Mouse (Mus musculus): ENCODE results near the gene Foxo1.

Gene Foxo1

DNA sequence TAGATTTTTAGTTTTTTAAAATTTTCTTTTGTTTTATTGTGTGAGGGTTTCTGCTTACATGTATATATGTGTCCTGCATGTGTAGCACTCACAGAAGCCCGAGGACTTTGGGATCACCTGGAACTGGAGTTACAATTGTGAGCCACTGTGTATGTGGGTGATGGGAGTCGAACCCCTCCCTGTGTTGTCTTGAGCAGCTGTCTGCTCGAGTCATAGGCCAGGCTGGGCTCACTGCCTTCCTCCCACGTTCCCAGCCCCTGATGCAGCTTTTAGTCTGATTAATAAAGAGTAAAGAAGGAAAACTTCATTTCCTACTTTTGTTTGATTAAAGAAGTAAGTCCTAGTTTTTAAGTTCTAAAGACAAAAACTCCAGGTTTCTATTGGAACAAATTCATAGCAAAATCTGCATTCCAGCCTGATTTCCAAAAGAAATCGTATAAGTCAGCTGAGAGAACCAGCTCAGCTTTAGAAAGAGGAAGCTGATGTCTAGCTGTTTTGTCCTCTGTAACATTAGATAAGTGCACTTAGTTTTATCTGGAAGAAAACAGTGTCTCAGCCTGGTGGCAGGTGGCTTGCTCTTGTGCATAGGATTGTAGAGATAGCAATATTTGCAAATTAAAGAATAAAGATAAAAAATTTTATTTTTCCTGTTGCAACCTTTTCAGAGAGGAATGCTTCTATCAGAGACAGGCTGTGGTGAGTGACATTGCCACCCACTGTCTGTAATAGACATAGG lies 40.6 kb downstream of the Foxo1 start:
- DNase-seq (ENCODE audit: low spot score in 2 of 2), result no peak

DNA sequence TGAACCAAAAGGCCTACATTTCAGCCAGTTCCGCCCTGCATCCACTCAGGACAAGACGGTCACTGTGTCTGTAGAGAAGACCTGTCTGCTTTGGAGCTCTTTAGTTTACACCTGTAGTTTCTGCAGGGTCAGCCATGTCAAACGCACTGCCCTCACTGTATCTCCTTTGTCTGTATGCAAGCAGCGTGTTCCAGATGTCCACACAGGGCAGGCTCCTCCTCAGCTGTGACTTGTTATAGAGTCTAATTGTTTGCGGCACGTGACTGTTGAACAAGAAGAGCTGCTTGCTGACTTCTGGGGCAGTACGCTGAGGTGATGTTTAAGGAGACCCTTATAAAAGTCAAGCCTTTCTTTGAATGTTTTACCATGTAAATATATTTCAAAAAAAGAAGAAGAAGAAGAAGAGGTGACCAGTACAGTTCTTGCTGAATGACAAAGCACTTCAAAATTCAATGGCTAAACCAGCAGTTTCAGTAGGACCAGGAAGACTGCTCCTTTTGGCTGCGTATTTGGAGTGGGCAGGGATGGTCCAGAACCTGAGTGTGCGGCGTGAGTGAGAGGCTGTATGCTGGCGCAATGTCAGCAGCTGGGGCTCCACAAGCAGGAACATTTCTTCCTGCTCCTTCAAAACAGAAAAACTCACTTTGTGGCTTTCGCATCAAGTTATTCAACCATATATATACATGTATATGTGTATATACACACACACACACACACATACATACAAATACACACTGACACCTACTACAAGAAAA lies 52.6 kb downstream of the Foxo1 start:
- DNase-seq (ENCODE audit: low spot score in 2 of 2), result no peak

DNA sequence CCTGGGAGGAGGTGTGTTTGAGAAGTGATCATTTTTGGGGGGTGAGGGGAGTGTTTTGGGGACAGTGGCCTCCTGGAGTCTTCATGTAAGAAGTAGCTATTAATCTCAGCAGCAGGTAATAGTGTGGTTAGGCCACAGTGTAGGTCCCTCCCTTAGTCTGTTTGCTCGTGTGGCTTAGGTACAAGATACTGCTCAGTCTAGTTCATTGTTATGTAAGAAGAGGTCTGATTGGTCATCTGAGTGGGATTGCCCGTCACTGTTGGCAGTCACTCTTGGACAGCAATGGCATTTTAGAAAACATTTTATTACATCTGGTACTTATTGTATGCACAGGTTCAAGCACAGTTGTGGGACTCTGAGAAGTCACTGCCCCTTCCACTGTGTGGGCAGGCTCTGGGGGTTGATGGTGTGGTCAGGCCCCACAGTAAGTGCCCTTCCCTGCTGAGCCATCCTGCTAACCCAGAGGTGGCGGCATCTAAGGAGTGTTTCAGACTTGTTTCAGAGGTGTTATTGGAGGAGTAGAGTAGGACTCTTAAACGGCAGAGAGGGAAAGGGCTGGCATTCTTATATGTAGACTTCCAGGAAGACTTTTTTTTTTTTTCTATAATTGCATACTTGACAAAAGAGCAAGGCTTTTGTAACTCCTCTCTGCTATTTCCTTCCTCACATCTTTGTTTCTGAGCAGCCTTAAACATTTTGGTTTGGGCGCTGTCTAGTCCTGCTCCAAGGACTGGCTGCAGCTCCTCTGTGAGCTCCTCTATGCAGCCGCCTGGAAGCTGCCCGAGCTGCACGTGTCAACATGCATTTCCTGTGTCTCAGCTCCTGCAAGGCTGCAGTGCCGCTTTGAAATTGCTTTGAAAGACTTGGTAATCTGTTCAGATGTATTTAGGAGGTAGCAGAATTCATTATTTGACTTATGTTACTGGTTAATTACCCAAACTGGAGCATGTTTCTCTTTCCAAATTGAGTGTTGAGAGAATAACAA lies 54.6 kb downstream of the Foxo1 start:
- no peak for DNase-seq (ENCODE audit: low spot score in 2 of 2)

DNA sequence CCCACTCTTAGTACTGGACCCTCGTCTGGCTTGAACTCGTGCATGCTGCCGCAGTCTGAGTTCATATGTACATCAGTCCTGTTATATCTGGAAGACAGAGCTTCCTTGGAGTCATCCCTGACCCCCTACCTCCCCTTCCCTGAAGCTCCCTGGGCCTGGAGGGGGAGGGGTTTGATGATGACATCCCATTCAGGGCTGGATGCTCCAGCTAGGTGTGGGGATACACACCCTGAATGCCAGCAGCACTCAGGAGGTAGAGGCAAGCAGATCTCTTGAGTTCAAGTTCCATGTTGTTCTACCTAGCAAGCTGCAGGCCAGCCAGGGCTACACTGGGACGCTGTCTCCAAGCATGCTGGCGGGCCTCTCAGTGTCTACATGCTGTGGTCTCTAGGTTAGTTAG lies 56.9 kb downstream of the Foxo1 start:
- no peak for DNase-seq (ENCODE audit: low spot score in 2 of 2)

DNA sequence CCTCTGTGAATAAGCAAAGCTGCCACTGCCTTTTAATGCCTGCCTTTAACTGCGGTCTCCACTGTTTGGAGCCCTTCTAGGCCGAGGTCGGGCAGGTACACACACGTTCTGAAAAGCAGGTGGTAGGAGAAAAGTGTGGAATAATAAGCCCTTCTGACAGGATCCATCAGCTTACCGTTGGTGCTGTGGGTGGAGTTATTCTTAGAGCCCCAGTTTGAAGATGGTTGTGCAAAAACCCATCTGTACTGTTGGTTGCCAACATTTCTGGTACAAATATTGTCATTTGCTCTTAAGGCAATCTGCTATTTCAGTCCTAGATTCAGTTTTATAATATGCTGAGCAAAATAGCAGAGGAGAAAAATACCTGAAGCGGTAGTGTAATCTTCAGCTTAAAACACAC lies 58.6 kb downstream of the Foxo1 start:
- no peak for DNase-seq (ENCODE audit: low spot score in 2 of 2)

DNA sequence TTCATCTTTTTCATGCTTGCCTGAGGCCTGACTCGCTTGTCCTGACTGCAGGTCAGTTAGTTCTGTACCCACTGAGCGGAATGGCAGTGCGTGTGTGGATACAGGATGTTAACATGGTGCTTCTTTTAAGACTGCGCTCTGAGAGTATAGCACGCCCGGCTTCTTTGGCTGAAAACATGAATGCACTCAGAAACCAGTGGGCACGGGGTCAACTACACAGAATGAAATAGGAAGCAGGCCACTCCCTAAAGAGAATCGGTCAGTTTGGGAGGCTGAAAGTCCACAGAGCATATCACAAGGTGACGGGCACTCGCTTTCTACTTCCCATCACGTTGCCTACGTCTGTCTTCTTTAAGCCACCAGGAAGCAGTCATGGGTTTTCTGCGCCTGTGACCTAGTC lies 59.0 kb downstream of the Foxo1 start:
- DNase-seq (ENCODE audit: low spot score in 2 of 2), result no peak

DNA sequence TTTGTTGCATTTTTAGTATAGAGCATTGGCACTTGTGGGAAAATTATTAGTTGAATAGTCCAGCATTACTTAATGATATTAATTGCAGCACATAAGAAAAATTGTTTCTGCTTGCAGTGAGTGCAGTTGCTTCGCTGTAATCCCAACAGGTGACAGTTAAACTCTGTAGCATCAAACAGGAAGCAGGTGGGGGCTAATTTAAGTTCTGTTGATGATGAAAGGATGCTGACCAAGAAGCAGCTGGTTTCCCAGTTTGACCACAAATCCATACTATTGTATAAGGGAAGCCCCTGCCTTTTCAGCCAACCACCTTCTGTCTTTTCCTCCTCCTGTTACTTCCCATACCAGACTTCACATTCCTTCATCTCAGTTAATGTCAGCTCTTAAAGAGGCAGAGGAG lies 63.6 kb downstream of the Foxo1 start:
- no peak for DNase-seq (ENCODE audit: low spot score in 2 of 2)

DNA sequence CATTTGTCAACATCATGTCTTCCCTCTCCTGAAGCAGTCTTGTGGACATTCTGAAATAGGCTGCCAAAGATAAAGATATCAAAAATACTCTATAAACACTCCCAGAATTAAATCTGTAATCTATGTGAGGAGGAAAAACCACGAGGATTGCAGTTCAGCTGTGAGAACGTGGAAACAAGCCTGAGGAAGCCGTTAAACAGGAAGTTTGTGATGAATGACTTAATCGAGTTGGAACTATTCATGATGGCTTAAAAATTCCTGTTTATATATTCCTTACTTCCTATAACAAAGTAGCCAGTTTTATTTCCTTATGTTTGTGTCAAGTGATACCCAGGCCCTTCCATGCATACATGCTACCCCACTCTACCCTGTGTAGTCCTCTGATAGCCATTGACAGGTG lies 70.6 kb downstream of the Foxo1 start:
- DNase-seq (ENCODE audit: low spot score in 2 of 2), result no peak

DNA sequence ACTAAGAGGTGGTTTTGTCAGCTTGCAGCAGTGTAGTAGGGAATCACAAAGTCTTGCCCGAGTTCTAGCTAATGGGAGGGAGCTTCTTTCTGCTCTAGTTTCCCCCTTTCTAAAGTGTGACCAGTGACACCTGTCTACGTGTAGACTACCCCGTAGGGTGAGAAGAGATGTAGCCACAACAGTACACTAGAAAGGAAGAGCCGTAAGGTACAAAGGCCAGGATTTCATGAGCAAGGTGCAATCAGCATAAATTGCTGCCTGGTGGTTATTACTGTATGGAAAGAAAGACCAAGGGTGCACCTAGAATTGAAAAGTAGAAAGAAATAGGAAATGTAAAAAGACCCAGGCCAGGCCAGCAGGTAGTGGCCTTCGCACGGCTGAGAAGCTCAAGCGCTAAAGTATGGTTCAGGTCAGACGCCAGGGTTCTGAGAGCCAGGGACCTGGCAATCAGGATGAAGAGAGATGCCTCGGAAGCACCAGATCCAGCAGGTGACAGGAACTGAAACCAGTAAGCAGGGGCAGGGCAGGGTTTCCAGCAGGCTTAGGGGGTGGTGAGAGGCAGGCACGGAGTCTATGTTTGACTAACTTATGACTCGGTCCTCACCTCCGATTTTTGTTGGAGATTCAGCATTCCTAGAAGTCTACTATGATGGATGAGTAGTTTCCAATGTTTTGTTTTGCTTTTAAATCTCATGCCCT lies 72.3 kb downstream of the Foxo1 start:
- no peak for DNase-seq (ENCODE audit: low spot score in 2 of 2)

DNA sequence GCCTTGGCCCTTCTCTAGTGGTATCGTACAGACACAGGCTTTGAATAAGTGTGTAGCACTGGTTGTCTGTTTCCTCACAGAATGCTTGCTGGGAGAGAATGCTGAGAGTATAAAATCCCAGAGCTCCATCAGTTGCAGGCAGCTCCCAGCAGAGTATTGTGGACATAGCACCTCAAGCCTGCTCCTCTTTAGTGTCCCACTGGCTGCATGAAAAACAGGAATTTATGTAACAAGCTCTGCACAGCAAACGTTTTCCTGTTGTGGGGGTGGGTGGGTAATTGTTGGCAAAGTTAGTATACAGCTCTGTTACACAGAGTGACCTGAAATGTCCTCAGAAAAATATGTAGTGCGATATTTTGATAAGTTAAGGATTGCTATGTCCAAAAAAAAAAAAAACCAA lies 74.1 kb downstream of the Foxo1 start:
- DNase-seq (ENCODE audit: low spot score in 2 of 2), result no peak

DNA sequence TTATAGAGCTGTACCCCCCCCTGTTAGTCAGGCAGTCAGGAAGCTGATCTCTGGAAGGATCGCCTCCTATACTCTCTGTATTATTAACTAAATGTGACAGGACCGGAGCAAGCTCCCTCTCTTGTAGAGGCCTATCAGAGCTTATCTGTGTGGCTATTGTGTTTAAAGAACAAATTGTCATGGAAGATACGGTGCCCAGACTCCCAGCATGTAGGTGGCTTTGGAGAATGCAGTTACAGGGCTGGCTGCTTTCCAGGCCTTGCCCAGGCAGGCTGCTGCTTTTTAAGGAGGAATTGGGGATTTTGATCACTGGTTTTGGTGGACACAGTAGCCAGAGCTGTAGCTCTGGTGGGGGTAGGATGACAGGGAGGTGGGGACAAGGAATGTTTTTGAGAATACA lies 74.7 kb downstream of the Foxo1 start:
- DNase-seq (ENCODE audit: low spot score in 2 of 2), result no peak

DNA sequence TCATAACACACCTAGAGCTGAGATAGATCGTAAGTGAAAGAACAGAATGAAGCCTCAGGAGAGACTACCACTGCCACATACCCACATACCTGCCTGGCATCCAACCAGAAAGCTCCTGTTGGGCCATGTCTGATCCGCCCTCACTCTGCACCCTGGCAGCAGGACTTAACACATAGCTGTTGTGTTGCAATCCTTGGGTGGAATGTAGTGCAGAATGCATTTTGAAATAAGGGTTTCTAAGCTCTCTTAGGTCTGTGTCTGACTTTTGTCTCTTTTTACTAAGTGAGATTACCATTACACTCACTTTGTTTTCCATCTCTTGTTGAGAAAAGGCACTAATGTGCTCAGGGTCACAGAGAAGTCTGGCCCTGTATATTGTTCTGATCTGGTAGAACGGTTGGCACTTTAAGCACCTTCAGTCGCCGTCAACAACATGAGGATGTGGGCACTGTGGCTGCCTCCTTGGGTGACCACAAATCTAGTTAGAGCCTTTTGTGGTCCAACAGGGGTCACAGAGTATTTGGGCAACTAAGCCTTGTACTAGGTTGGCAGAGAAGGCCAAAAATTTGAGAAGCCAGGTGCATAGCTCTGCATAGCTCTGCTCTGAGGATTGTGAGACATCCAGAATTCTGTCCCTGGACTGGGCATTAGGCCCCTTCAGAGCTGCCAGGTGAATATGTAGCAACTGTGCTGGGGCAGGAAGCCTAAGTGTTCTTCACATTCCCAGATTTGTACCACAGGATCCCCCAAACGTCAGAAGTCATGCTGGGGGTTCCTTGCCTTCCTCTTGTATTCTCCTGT lies 75.3 kb downstream of the Foxo1 start:
- DNase-seq (ENCODE audit: low spot score in 2 of 2), result no peak

DNA sequence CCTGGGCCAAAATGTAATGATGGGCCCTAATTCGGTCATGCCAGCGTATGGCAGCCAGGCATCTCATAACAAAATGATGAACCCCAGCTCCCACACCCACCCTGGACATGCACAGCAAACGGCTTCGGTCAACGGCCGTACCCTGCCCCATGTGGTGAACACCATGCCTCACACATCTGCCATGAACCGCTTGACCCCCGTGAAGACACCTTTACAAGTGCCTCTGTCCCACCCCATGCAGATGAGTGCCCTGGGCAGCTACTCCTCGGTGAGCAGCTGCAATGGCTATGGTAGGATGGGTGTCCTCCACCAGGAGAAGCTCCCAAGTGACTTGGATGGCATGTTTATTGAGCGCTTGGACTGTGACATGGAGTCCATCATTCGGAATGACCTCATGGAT lies 77.7 kb downstream of the Foxo1 start:
- DNase-seq (ENCODE audit: low spot score in 2 of 2), result no peak

DNA sequence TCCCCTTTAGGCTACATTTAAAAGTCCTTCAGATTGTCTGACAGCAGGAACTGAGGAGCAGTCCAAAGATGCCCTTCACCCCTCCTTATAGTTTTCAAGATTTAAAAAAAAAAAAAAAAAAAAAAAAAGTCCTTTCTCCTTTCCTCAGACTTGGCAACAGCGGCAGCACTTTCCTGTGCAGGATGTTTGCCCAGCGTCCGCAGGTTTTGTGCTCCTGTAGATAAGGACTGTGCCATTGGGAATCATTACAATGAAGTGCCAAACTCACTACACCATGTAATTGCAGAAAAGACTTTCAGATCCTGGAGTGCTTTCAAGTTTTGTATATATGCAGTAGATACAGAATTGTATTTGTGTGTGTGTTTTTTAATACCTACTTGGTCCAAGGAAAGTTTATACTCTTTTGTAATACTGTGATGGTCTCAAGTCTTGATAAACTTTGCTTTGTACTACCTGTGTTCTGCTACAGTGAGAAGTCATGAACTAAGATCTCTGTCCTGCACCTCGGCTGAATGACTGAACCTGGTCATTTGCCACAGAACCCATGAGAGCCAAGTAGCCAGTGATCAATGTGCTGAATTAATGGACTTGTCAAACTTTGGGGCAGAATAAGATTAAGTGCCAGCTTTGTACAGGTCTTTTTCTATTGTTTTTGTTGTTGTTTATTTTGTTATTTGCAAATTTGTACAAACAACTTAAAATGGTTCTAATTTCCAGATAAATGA lies 79.0 kb downstream of the Foxo1 start:
- no peak for DNase-seq (ENCODE audit: low spot score in 2 of 2)

DNA sequence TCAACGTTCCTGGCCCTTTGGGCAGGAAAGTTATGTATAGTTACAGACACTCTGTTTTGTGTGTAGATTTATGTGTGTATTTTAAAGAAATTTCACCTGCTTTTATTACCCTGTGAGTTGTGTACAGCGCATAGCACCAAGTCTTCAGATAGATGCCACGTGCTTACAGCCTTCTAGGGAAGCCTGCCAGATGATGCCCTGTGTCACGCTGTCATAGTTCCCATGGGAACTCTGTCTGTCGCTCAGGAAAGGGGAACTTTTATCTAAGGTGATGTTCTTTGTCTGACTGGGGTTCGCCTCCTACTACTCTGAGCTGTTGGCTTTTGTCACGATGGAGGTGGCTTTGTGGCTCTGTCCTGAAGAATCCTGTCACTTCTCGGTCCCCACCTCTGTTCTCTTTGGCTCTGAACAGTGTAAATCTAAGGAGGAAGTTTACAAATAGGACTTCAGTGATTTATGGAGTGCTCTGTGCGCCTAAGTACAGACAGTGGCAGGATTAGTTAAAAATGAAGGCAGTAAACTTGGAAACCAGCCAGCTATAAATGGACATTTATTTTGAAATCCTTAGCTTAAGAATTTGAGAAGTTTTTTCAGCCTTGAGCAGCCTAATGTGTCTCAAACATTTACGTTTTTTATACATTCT lies 80.0 kb downstream of the Foxo1 start:
- DNase-seq (ENCODE audit: low spot score in 2 of 2), result no peak

DNA sequence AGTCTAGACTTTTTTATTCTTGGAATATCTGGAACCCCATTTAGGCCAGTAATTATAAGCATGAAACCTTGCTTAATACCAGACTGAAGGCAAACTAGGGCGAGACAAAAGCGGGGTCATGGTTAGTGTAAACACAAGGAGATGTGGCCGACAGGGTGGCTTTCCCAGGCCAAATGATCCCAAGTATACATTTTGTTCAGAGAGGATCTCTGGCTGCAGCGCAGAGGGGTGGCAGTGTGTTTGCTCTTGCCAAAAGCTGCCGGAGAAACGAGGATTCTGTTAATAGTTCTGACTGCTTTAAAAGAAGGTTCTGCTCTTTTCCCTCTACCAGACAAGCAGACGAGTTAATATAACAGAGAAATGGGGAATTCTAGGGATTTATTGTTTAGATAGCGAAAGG lies 82.5 kb downstream of the Foxo1 start:
- no peak for DNase-seq (ENCODE audit: low spot score in 2 of 2)

DNA sequence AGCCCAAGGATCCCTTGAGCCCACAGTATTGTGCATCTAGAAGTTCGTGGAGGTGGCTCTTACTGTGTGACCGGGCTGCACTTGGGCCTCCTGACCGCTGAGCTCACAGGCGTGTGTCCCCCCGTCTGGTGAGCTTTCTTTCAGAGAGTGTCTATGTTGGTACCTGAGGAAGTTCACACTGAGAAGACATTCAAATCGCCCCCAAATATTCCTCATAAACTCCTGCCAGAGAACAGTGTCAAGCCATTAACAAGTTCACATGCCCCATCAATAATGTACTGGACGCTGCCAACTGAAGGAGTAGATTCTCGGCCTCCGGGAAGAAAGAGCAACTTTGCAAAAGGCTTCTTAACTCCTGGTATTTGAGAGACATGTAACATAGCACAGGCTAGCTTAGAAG lies 83.8 kb downstream of the Foxo1 start:
- DNase-seq (ENCODE audit: low spot score in 2 of 2), result no peak

DNA sequence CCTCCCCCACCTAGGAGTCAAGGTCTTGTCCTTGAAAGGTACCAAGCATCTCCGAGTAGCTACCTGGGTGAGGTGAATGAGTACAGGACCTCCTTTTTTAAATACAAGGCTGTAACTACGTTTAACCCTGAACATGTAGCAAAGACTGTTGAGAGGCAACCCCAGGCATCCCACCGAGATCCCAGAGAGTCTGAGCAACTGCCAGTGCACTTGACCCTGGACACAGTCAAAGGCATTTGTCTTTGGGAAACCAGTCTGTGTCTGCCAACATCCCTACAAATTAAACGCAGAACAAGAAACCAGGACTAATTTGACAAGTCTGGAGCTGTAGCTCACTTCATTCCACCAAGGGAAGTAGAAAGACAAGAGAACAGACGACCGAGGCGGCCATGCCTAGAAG lies 86.1 kb downstream of the Foxo1 start:
- DNase-seq (ENCODE audit: low spot score in 2 of 2), result no peak

DNA sequence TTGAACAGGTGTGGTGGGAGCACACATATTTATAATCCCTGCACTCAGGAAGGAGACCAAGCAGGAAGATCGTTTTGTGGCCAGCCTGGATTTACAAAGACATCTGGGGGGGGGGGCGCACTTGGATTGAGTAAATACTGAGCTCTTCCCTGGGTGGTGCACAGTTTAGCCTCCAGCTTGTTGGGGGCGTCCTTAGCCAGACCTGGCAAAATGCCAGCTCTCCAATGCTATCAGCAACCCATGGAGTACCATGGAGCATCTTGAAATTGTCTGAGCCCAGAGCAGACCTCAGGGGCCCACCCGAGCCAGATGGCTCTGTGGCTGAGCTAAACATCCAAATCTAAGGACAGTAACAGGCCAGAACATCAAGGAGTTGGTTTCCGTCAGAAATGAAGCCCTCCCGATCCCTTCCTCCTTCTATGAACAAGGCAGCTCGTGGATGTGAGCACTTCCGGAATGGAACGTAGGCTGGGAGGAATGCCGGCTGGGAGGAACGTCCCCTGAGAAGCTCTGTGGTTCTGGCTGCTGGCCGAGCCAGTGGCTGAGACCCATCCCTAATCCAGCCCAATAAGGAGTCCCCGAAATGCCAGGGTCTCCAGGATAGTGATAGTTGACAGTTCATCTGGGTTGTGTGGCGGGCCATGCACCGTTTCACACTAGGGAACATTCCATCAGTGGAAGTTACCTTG lies 89.3 kb downstream of the Foxo1 start:
- no peak for DNase-seq (ENCODE audit: low spot score in 2 of 2)

Data from frontal cortex, postnatal 10 days (tissue).